Comparison of ENCODE assay signal across 7 mouse cellular contexts in the genomic region with DNA sequence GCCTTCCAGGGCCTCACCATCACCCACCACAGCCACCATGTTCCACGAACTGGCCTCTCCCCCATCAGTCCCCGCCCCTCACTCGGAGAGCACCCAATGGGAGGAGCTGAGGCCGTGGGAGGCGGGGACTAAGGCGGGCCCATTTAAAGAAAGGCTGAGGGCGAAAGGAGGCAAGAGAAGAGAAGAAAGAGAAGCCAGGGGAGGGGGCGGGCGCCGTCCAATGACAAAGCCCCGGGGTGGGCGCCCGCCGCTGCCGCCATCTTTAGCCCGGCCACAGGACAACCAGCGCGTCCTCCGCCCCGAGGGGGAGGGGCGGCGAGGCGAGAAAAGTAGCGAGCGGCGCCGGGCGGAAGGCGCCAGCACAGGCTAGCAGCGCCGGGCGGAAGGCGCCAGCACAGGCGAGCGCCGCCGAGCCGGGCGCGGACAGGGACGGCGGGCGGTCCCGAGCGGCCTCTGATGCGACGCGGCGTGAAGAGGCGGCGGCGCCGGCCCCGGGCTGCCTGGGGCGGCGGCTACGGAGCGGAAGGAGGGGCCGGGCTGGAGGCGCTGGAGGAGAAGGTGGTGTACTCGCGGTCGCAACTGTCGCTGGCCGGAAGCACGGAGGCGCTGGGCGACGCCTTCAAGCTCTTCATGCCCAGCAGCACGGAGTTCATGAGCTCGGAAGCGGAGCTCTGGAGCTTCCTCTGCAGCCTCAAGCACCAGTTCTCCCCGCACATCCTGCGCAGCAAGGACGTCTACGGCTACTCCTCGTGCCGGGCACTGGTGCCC. TPM values are rescaled to one million over a fixed set of nuclear protein-coding genes. Genes with fewer than 3 reads are reported as not detected.
A peak's percentile ranks its signal among the peaks of the same experiment; 100 is the strongest.
DNase-seq lines count a peak whose midpoint lies in the region; ATAC-seq lines count a peak whose summit lies in the region.

A gene (plus strand): TSS at position 177 of the 768 bp plus-strand sequence.

- H3K27ac ChIP-seq in embryonic facial prominence, embryonic 10.5 days (replicated peaks): peak within 1 kb of the TSS; percentile 98
- peak within 1 kb of the TSS; percentile 97 for H3K27ac ChIP-seq in limb, embryonic 10.5 days
- peak within 1 kb of the TSS; percentile 95 for H3K27ac ChIP-seq in midbrain, embryonic 13.5 days

- peak; percentile 94 for ATAC-seq in midbrain, embryonic 13.5 days

- peak within 1 kb of the TSS; percentile 62 for H3K4me2 ChIP-seq in midbrain, embryonic 13.5 days (replicated peaks)

- no peaks in the 10 kb centered on the region for H3K27me3 ChIP-seq in embryonic facial prominence, embryonic 10.5 days (replicated peaks; ENCODE audit: low read depth, poor library complexity, severe bottlenecking)
- no peaks in the 10 kb centered on the region for H3K27me3 ChIP-seq in limb, embryonic 10.5 days (ENCODE audit: low read depth, poor library complexity, severe bottlenecking)
- no peaks in the 10 kb centered on the region for H3K27me3 ChIP-seq in midbrain, embryonic 13.5 days

- H3K9me3 ChIP-seq in embryonic facial prominence, embryonic 10.5 days: no peaks in the 10 kb centered on the region
- H3K9me3 ChIP-seq in limb, embryonic 10.5 days (replicated peaks): no peaks in the 10 kb centered on the region
- no peaks in the 10 kb centered on the region for H3K9me3 ChIP-seq in midbrain, embryonic 13.5 days

- under 1% methylated on average over 78 of the region's 78 CpGs for WGBS in embryonic facial prominence, embryonic 10.5 days
- WGBS in limb, embryonic 10.5 days: under 1% methylated on average over 75 of the region's 78 CpGs
- WGBS in midbrain, embryonic 13.5 days: under 1% methylated on average over 77 of the region's 78 CpGs

- H3K4me3 ChIP-seq in embryonic facial prominence, embryonic 10.5 days: peak within 1 kb of the TSS; percentile 84
- H3K4me3 ChIP-seq in limb, embryonic 10.5 days: peak within 1 kb of the TSS; percentile 80
- peak within 1 kb of the TSS; percentile 81 for H3K4me3 ChIP-seq in midbrain, embryonic 13.5 days (replicated peaks)

- H3K36me3 ChIP-seq in embryonic facial prominence, embryonic 10.5 days (replicated peaks): peaks cover 8% of the 10 kb centered on the region; the same call in 1 of the 2 replicates
- peaks cover 3% of the 10 kb centered on the region; the same call in 1 of the 2 replicates for H3K36me3 ChIP-seq in limb, embryonic 10.5 days
- H3K36me3 ChIP-seq in midbrain, embryonic 13.5 days: no peaks in the 10 kb centered on the region

- H3K9ac ChIP-seq in midbrain, embryonic 13.5 days (replicated peaks): peak within 1 kb of the TSS; percentile 97

- DNase-seq in adrenal gland, postnatal 10 days: peak; percentile 87
- peak; percentile 92 for DNase-seq in embryonic facial prominence, embryonic 10.5 days (ENCODE audit: low spot score)
- peak; percentile 27 for DNase-seq in gonadal fat pad, adult 2 months (ENCODE audit: low read depth)
- DNase-seq in kidney, adult 11 months: peak; percentile 80
- DNase-seq in limb, embryonic 10.5 days (ENCODE audit: low spot score): peak; percentile 86
- DNase-seq in spleen, adult 12 weeks (ENCODE audit: low spot score): peak; percentile 86

- H3K4me1 ChIP-seq in embryonic facial prominence, embryonic 10.5 days: peaks cover 12% of the 10 kb centered on the region
- peaks cover 8% of the 10 kb centered on the region; the same call in 1 of the 2 replicates for H3K4me1 ChIP-seq in limb, embryonic 10.5 days
- H3K4me1 ChIP-seq in midbrain, embryonic 13.5 days (replicated peaks): peaks cover 29% of the 10 kb centered on the region

RNA-seq across cellular contexts. Expression of the gene that starts here (rescaled TPM):
- 10 to 100 TPM; 10.4 to 14.8 TPM for total RNA-seq in adrenal gland, postnatal 10 days (2021)
- 2.9 and 3.0 TPM in 2 replicates for polyA plus RNA-seq in embryonic facial prominence, embryonic 10.5 days (2016; fragmentation: Nextera tagmentation; extraction: Ambion mirVana)
- 8.9 and 11.8 TPM in 2 replicates for polyA plus RNA-seq in gonadal fat pad, adult 2 months (2012; rRNA removed)
- polyA plus RNA-seq in limb, embryonic 10.5 days (2016; fragmentation: Nextera tagmentation; extraction: Ambion mirVana): 2.3 and 3.5 TPM in 2 replicates
- 2.8 and 4.0 TPM in 2 replicates for polyA plus RNA-seq in midbrain, embryonic 13.5 days (2015; fragmentation: Nextera tagmentation; extraction: Ambion mirVana)

Comparison
In these comparisons a context has a peak if more than half of its experiments do, and no peak if none do; other contexts are left out.
1. Peak in every context shown above with its lines: DNase-seq, ATAC-seq, H3K4me3 ChIP-seq and H3K27ac ChIP-seq.
2. DNase-seq: peak in every context shown above with its lines; median percentile 92 in embryonic facial prominence, embryonic 10.5 days; 87 in adrenal gland, postnatal 10 days; 86 in limb, embryonic 10.5 days; 86 in spleen, adult 12 weeks; 80 in kidney, adult 11 months; 27 in gonadal fat pad, adult 2 months.